10 mouse cellular contexts compared by ENCODE assay signal in genomic region chr2:149832301-149832700, GRCm38 (mm10). TPM values are rescaled to one million over a fixed set of nuclear protein-coding genes. Genes with fewer than 3 reads are reported as not detected.
DNase-seq lines count a peak whose midpoint lies in the region; ATAC-seq lines count a peak whose summit lies in the region.
"Had no signal": no experiment of that assay in that cellular context is flagged by ENCODE, and none has a peak within 500 bp of the region (broad histone marks: within the 10 kb centered on the region; RNA-seq: fewer than 3 reads in every experiment).

No protein-coding gene starts in this region.

- peaks cover 18% of the 10 kb centered on the region; the same call in 1 of the 2 replicates for H3K4me1 ChIP-seq in limb, embryonic 12.5 days (replicated peaks)
- peaks cover 14% of the 10 kb centered on the region for H3K4me1 ChIP-seq in stomach, embryonic 16.5 days (ENCODE audit: control insufficient read depth, insufficient read depth, low read length)
- H3K4me1 ChIP-seq in kidney, embryonic 14.5 days (ENCODE audit: control insufficient read depth, insufficient read depth, low read length) = peaks cover 9% of the 10 kb centered on the region; the same call in 1 of the 2 replicates
- H3K4me1 ChIP-seq: liver, embryonic 15.5 days had no signal

- H3K27ac ChIP-seq in limb, embryonic 12.5 days = no peak overlapping the region
- no peak overlapping the region for H3K27ac ChIP-seq in stomach, embryonic 16.5 days (ENCODE audit: low read length)
- H3K27ac ChIP-seq in kidney, embryonic 14.5 days (ENCODE audit: low read depth, low read length) = no peak overlapping the region
- H3K27ac ChIP-seq: liver, embryonic 15.5 days had no signal

- no peaks in the 10 kb centered on the region for H3K9me3 ChIP-seq in limb, embryonic 12.5 days
- no peaks in the 10 kb centered on the region for H3K9me3 ChIP-seq in stomach, embryonic 16.5 days (replicated peaks; ENCODE audit: control insufficient read depth, low read length)
- H3K9me3 ChIP-seq in kidney, embryonic 14.5 days (ENCODE audit: control insufficient read depth, low read length) = no peaks in the 10 kb centered on the region
- H3K9me3 ChIP-seq: liver, embryonic 15.5 days had no signal

- no peak overlapping the region for H3K9ac ChIP-seq in limb, embryonic 12.5 days (replicated peaks)
- no peak overlapping the region for H3K9ac ChIP-seq in stomach, embryonic 16.5 days (ENCODE audit: low read length)
- no peak overlapping the region for H3K9ac ChIP-seq in kidney, embryonic 14.5 days (ENCODE audit: low read depth, low read length)
- H3K9ac ChIP-seq: liver, embryonic 15.5 days had no signal

- peak overlapping the region; percentile 97 for H3K4me2 ChIP-seq in limb, embryonic 12.5 days
- H3K4me2 ChIP-seq in stomach, embryonic 16.5 days (ENCODE audit: low read depth, low read length) = 0 out of 2 replicates have a peak overlapping the region, but pooled peaks have one; percentile 91
- H3K4me2 ChIP-seq in kidney, embryonic 14.5 days (replicated peaks; ENCODE audit: low read depth, low read length) = no peak overlapping the region
- H3K4me2 ChIP-seq: liver, embryonic 15.5 days had no signal

- no peaks in the 10 kb centered on the region for H3K36me3 ChIP-seq in limb, embryonic 12.5 days
- H3K36me3 ChIP-seq in stomach, embryonic 16.5 days (ENCODE audit: control insufficient read depth, insufficient read depth, low read length) = no peaks in the 10 kb centered on the region
- no peaks in the 10 kb centered on the region for H3K36me3 ChIP-seq in kidney, embryonic 14.5 days (ENCODE audit: control insufficient read depth, insufficient read depth, low read length)
- H3K36me3 ChIP-seq: liver, embryonic 15.5 days had no signal

- DNase-seq in embryo, embryonic 9.5 days (ENCODE audit: extremely low spot score) = peak; percentile 5
- no peak for DNase-seq in embryo, embryonic 11 days
- DNase-seq in retina, postnatal 1 day = peak; percentile 8
- no peak for DNase-seq in retina, embryonic 14.5 days (ENCODE audit: low spot score)
- no peak for DNase-seq in thymus, postnatal 4 days

- ATAC-seq in limb, embryonic 12.5 days (ENCODE audit: insufficient number of reproducible peaks, insufficient read depth, low FRiP score, low TSS enrichment, low read depth) = no peak
- ATAC-seq in stomach, embryonic 16.5 days (ENCODE audit: insufficient read depth, low FRiP score) = no peak
- ATAC-seq in kidney, embryonic 14.5 days (ENCODE audit: low FRiP score, low TSS enrichment) = no peak

- H3K4me3 ChIP-seq in limb, embryonic 12.5 days (replicated peaks) = peak overlapping the region; percentile 65
- peak overlapping the region; percentile 57; the same call in 1 of the 2 replicates for H3K4me3 ChIP-seq in stomach, embryonic 16.5 days (replicated peaks; ENCODE audit: low read length)
- no peak overlapping the region; the same call in 1 of the 2 replicates for H3K4me3 ChIP-seq in kidney, embryonic 14.5 days (ENCODE audit: low read length)
- H3K4me3 ChIP-seq: liver, embryonic 15.5 days had no signal

- H3K27me3 ChIP-seq in limb, embryonic 12.5 days = peaks cover 49% of the 10 kb centered on the region
- H3K27me3 ChIP-seq in stomach, embryonic 16.5 days (ENCODE audit: control insufficient read depth, insufficient read depth, low read length) = peaks cover 37% of the 10 kb centered on the region
- H3K27me3 ChIP-seq in kidney, embryonic 14.5 days (ENCODE audit: control insufficient read depth, insufficient read depth, low read length) = peaks cover 44% of the 10 kb centered on the region

- 3% methylated on average over 5 of the region's 5 CpGs for WGBS in limb, embryonic 12.5 days
- WGBS in stomach, embryonic 16.5 days = 13% methylated on average over 5 of the region's 5 CpGs
- WGBS in kidney, embryonic 14.5 days = 9% methylated on average over 5 of the region's 5 CpGs

RNA-seq across cellular contexts. Expression of gene C530025M09Rik, which starts 1.3 kb away (rescaled TPM):
- 0.41 and 0.99 TPM in 2 replicates for polyA plus RNA-seq in limb, embryonic 12.5 days (2016; fragmentation: Nextera tagmentation; extraction: Ambion mirVana)
- not detected in 2 replicates for polyA plus RNA-seq in stomach, embryonic 16.5 days (2015; fragmentation: Nextera tagmentation; extraction: Ambion mirVana)
- polyA plus RNA-seq in kidney, embryonic 14.5 days (2014; fragmentation: Nextera tagmentation; extraction: Ambion mirVana) = not detected in 2 replicates
- polyA plus RNA-seq: C2C12; liver, embryonic 15.5 days had no signal

RNA-seq across cellular contexts. Expression of gene Syndig1, which starts 3.3 kb away (rescaled TPM):
- 8.4 and 8.7 TPM in 2 replicates for polyA plus RNA-seq in limb, embryonic 12.5 days (2016; fragmentation: Nextera tagmentation; extraction: Ambion mirVana)
- 10.7 and 12.1 TPM in 2 replicates for polyA plus RNA-seq in stomach, embryonic 16.5 days (2015; fragmentation: Nextera tagmentation; extraction: Ambion mirVana)
- 3.6 and 4.8 TPM in 2 replicates for polyA plus RNA-seq in kidney, embryonic 14.5 days (2014; fragmentation: Nextera tagmentation; extraction: Ambion mirVana)
- polyA plus RNA-seq: C2C12 had no signal

Comparison
In these comparisons a context has a peak if more than half of its experiments do, and no peak if none do; other contexts are left out.
1. DNase-seq: peak in embryo, embryonic 9.5 days (single experiment) and retina, postnatal 1 day (single experiment); none in embryo, embryonic 11 days (single experiment), retina, embryonic 14.5 days (single experiment) and thymus, postnatal 4 days (single experiment).